ENCODE assay signal across 22 mouse cellular contexts in the genomic region with DNA sequence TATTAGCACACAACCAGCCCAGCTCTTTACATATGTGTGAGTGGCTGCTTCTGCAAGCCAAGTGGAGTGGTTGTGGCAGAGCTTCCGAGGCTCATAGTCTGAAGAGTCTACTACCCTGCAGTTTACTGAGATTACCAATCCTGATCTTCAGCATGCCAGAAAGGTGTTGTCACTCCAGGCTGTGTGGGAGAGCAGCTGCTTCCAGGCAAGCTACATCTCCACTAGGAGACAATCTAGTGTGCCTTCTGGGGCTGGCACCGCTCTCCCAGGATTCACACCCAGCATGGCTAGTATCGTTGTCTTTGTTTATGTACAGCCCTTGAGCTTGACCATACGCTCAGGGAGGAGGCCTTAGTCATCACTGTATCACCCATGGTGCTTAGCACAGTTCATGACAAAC. TPM values are rescaled to one million over a fixed set of nuclear protein-coding genes. Genes with fewer than 3 reads are reported as not detected.
"Had no signal": no experiment of that assay in that cellular context is flagged by ENCODE, and none has a peak within 500 bp of the region (broad histone marks: within the 10 kb centered on the region; RNA-seq: fewer than 3 reads in every experiment).

No protein-coding gene starts in this region.

- ATAC-seq: midbrain, embryonic 15.5 days had no signal

- H3K36me3 ChIP-seq: midbrain, embryonic 10.5 days; midbrain, embryonic 12.5 days; midbrain, embryonic 15.5 days; neural tube, embryonic 12.5 days had no signal

- DNase-seq: lung, adult 18-20 months; lung, embryonic 14.5 days; lung, postnatal 10 days; lung, postnatal 4 days; right cerebral cortex, postnatal 14 days; spleen, adult 18-20 months; thymus, adult 2 months; thymus, postnatal 36 days had no signal

- H3K27me3 ChIP-seq: midbrain, embryonic 12.5 days; midbrain, embryonic 15.5 days; neural tube, embryonic 12.5 days had no signal

- H3K27ac ChIP-seq: liver, embryonic 14.5 days; midbrain, embryonic 10.5 days; midbrain, embryonic 12.5 days; midbrain, embryonic 15.5 days; neural tube, embryonic 12.5 days had no signal

- H3K9ac ChIP-seq: liver, embryonic 14.5 days; lung, embryonic 14.5 days; midbrain, embryonic 12.5 days; midbrain, embryonic 15.5 days; neural tube, embryonic 12.5 days had no signal

- H3K9me3 ChIP-seq: midbrain, embryonic 10.5 days; midbrain, embryonic 12.5 days; midbrain, embryonic 15.5 days; neural tube, embryonic 12.5 days had no signal

- H3K4me1 ChIP-seq: midbrain, embryonic 10.5 days; midbrain, embryonic 12.5 days; neural tube, embryonic 12.5 days had no signal

- H3K4me3 ChIP-seq: midbrain, embryonic 10.5 days; midbrain, embryonic 12.5 days; midbrain, embryonic 15.5 days; neural tube, embryonic 12.5 days had no signal

- H3K4me2 ChIP-seq: lung, embryonic 14.5 days; midbrain, embryonic 12.5 days; midbrain, embryonic 15.5 days; neural tube, embryonic 12.5 days had no signal

RNA-seq across cellular contexts. Expression of a gene that starts 57.7 kb away (rescaled TPM):
- total RNA-seq: megakaryocyte, adult 5-6 weeks; megakaryocyte-erythroid progenitor cell, adult 5-6 weeks; neutrophil, adult 5-6 weeks had no signal
- polyA plus RNA-seq: liver, embryonic 14.5 days; liver, embryonic 16.5 days; lung, embryonic 14.5 days; lung, embryonic 16.5 days; midbrain, embryonic 10.5 days; midbrain, embryonic 12.5 days; midbrain, embryonic 15.5 days; neural tube, embryonic 12.5 days; neural tube, embryonic 14.5 days; stomach, embryonic 14.5 days; stomach, embryonic 16.5 days; testis, adult 2 months; thymus, adult 2 months had no signal
